Mouse (Mus musculus) liver, embryonic 14.5 days (tissue): ENCODE measurements around the gene Atp5s. TPM values are rescaled to one million over a fixed set of nuclear protein-coding genes. Genes with fewer than 3 reads are reported as not detected.

ENCODE experiments used
- ATAC-seq: fragments of 200-750 bp; cut with Nextera tagmentation; 2 replicates; pipeline ENCODE4 v1.8.0; 2017; ENCODE audit warnings: moderate number of reproducible peaks, mild to moderate bottlenecking, moderate library complexity; ENCODE audit not compliant: insufficient read depth
- DNase-seq, 3 experiments: peaks; one replicate each; pipeline ENCODE4 v3.0.0-alpha.2; 2012 to 2013; ENCODE audit warnings: low read depth in 3 of 3, low spot score in 3 of 3
- H3K27ac ChIP-seq: fragments of 300-500 bp; sonication (generic); 2 replicates; pipeline ENCODE4 v1.5.1; 2014; ENCODE audit warnings: moderate library complexity, mild to moderate bottlenecking, control low read depth, inconsistent platforms
- H3K27me3 ChIP-seq: fragments of 300-500 bp; sonication (generic); 2 replicates; pipeline ENCODE4 v1.6.1; 2014; ENCODE audit warnings: mild to moderate bottlenecking, low read length, moderate library complexity; ENCODE audit not compliant: control insufficient read depth, insufficient read depth
- H3K36me3 ChIP-seq: fragments of 300-500 bp; sonication (generic); replicated peaks from 2 replicates; pipeline ENCODE4 v1.6.1; 2014; ENCODE audit warnings: low read depth; ENCODE audit not compliant: control insufficient read depth, insufficient read depth
- H3K4me1 ChIP-seq, 2 experiments: fragments of 200-500 bp in 1 of 2; fragments of 300-500 bp in 1 of 2; sonication (generic) in 1 of 2; replicated peaks; 2 replicates each; pipeline ENCODE4 v1.6.1; 2012 to 2014; ENCODE audit warnings: antibody characterized with exemption in 1 of 2, inconsistent platforms in 1 of 2, low read length in 1 of 2; ENCODE audit not compliant: control insufficient read depth in 2 of 2, insufficient read depth in 2 of 2
- H3K4me2 ChIP-seq: fragments of 300-500 bp; sonication (generic); 2 replicates; pipeline ENCODE4 v1.6.1; 2014; ENCODE audit warnings: low read depth, mild to moderate bottlenecking, control low read depth, moderate library complexity
- H3K4me3 ChIP-seq, 2 experiments: fragments of 200-500 bp in 1 of 2; fragments of 300-500 bp in 1 of 2; sonication (generic) in 1 of 2; 2 replicates each; pipeline ENCODE4 v1.5.1; 2012 to 2014; ENCODE audit warnings: low read depth in 2 of 2, low read length in 2 of 2, mild to moderate bottlenecking in 2 of 2, control low read depth in 1 of 2, inconsistent platforms in 1 of 2, moderate library complexity in 1 of 2; ENCODE audit not compliant: insufficient read depth in 1 of 2
- H3K9ac ChIP-seq: fragments of 300-500 bp; sonication (generic); replicated peaks from 2 replicates; pipeline ENCODE4 v1.6.1; 2014; ENCODE audit warnings: mild to moderate bottlenecking, control low read depth, moderate library complexity
- H3K9me3 ChIP-seq: fragments of 300-500 bp; sonication (generic); 2 replicates; pipeline ENCODE4 v1.6.1; 2016; ENCODE audit warnings: low read length, mixed read lengths; ENCODE audit not compliant: control insufficient read depth
- CTCF ChIP-seq: IDR thresholded peaks from 2 replicates; pipeline ENCODE4 v1.5.1; 2016; ENCODE audit warnings: antibody characterized with exemption, low read depth, control low read depth
- EP300 ChIP-seq: IDR thresholded peaks from 2 replicates; pipeline ENCODE4 v1.6.1; 2016; ENCODE audit warnings: antibody characterized with exemption, low read depth
- WGBS: fragments of 180-500 bp; shearing (Covaris S2); extraction: QIAGEN DNeasy Blood & Tissue Kit; methylation state at CpG from one replicate; pipeline ENCODE4 v1.1.7; 2014; ENCODE audit not compliant: insufficient replicate concordance; 5-methylcytosine and 5-hydroxymethylcytosine counted together
- polyA plus RNA-seq, 2 experiments: library from polyadenylated mRNA; depleted of rRNA in 1 of 2; stranded (reverse) in 1 of 2; unstranded in 1 of 2; fragments of >200 nt; fragmentation: Nextera tagmentation in 1 of 2; extraction: Ambion mirVana in 1 of 2; gene quantifications; 2 replicates each; pipeline versions ENCODE4 v1.2.1 to v1.2.3; 2012 to 2014

Atp5s gene
- polyA plus RNA-seq, 2 experiments: 12.0 to 20.7 TPM

DNA sequence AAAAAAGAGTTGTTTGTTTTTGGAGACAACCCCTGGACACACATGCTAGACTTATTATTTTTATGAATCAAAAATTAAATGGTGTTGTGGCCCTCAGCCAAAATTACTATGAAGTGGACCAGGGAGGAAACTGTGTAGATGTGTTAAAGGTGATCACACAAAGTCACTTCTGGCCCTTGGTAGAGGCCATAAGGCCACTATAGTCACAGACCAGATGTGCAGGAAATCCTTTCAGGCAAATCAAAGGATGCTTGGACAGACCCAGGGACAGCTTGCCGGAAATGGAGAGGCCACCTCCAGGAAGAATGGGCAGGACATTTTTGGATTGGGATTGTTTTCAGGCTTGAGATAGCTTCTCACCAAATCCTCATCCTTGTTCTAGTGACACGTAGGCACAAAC lies 36.9 kb downstream of the Atp5s start:
- TF ChIP-seq EP300 (no peak), CTCF (no peak)
- no peaks in the 10 kb centered on the region for H3K36me3 ChIP-seq
- no peak overlapping the region for H3K4me3 ChIP-seq
- DNase-seq (no peak), ATAC-seq (no peak)
- H3K9me3 ChIP-seq: no peaks in the 10 kb centered on the region
- H3K27me3 ChIP-seq: no peaks in the 10 kb centered on the region
- H3K4me2 ChIP-seq: no peak overlapping the region
- H3K9ac ChIP-seq: peak overlapping the region; percentile 16; the same call in 1 of the 2 replicates
- 70% methylated on average over 2 of the region's 2 CpGs for WGBS
- H3K27ac ChIP-seq: peak overlapping the region; percentile 36
- peaks cover 48 to 51% of the 10 kb centered on the region in 2 experiments for H3K4me1 ChIP-seq

DNA sequence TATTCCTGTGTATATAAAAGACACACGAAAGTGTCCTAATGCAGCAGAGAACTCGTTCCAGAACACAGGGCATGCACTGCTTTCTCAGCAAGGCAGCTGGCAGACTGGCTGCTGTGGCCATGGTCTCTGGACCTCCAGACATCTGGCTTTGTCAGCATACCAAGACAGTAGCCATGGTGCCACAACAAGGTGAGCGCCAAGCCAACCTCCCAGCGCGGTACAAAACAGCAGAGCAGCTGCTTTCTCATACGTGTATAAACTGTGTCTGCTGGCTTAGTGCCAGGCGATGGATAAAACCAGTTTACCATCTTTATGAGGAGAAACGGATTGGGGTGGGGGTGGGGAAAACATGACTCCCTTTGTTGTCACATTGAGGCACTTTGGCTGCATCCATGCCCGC lies 40.8 kb downstream of the Atp5s start:
- ATAC-seq: no peak
- peaks cover 28 to 45% of the 10 kb centered on the region in 2 experiments for H3K4me1 ChIP-seq
- H3K27ac ChIP-seq: no peak overlapping the region; the same call in 1 of the 2 replicates
- no peak for DNase-seq
- H3K9me3 ChIP-seq: no peaks in the 10 kb centered on the region
- no peak overlapping the region for H3K4me2 ChIP-seq
- TF ChIP-seq EP300: no peak
- TF ChIP-seq CTCF: no peak
- 80% methylated on average over 9 of the region's 9 CpGs for WGBS
- H3K27me3 ChIP-seq: no peaks in the 10 kb centered on the region
- no peak overlapping the region for H3K4me3 ChIP-seq
- H3K36me3 ChIP-seq: no peaks in the 10 kb centered on the region
- H3K9ac ChIP-seq: no peak overlapping the region

DNA sequence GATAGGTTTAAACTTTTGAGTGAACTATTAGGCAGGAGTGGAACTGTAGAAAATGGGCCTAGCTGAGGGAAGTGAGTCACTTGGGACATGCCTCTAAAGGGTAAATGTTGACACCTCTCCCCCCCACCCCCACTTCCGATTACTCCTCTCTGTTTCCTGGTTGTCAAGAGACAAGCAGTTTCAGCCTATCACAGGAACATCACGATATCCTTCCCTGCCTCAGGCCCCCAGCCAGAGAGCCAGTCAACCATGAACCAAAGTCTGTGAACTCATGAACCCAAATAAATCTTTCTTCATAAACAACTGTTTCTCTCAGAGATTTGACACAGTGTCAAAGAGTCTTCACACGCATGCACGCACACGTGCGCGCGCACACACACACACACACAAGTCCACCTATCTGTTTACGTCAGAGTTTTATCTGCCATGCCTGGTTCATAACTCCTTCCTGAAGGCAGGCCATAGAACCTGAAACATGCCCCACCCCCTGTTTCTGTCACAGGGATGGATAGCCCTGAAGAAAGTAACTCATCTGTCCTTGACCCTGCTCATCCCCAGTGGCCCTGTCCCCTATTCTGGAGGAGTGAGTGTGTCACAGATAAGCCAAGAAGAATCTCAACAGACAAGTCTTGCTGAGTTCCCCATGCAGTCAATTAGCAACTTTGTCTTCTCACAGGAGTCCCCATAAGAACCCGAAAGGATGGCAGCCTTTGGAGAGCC lies 41.6 kb downstream of the Atp5s start:
- no peak overlapping the region for H3K4me3 ChIP-seq
- TF ChIP-seq EP300 (no peak), CTCF (no peak)
- H3K27ac ChIP-seq: peak overlapping the region; percentile 25; the same call in 1 of the 2 replicates
- 53% methylated on average over 10 of the region's 10 CpGs for WGBS
- H3K9ac ChIP-seq: no peak overlapping the region; the same call in 1 of the 2 replicates
- H3K4me1 ChIP-seq: peaks cover 23 to 37% of the 10 kb centered on the region in 2 experiments
- H3K9me3 ChIP-seq: no peaks in the 10 kb centered on the region
- H3K36me3 ChIP-seq: no peaks in the 10 kb centered on the region
- ATAC-seq (0 out of 2 replicates have a peak, but pooled peaks have one; percentile 29), DNase-seq (no peak)
- H3K27me3 ChIP-seq: no peaks in the 10 kb centered on the region
- H3K4me2 ChIP-seq: no peak overlapping the region

DNA sequence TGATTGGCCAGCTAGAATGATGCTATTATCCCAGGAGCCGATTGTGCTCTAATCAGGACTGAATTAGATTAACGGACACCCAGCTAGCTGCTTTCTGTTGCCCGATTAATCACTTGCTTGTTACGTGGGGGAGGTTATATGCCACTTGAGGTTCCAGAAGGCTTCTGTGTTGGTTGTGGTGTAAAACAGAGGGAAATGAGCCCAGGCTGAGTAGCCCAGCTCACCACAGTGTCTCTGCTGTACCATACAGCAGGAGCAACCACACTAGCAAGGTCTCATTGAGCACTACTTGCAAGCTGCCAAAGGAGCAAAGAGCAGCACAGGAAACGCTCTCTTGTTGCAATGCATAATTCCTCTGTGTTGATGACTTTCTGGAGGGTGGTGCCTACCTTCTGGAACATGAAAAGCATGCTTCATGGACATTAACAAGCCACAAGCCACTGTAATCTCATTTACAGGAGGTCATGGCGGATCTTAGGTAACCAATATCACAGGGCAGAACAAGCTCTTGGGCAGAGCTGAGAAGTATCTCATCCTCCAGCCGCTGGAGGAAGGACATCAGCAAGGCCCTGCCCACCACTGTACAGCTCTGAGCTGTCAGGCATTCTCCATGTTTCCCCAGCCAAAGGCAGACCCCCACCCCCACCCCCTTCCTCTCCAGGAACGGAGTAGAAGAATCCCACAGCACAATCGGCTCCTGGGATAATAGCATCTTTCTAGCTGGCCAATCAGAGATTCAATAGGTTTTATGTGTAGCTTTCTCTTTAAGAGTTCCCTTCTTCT lies 42.9 kb downstream of the Atp5s start:
- Histone ChIP-seq H3K4me3 (no peak overlapping the region), H3K9ac (peak overlapping the region; percentile 23; the same call in 1 of the 2 replicates), H3K9me3 (no peaks in the 10 kb centered on the region), H3K4me1 (peaks cover 20 to 40% of the 10 kb centered on the region in 2 experiments), H3K27me3 (no peaks in the 10 kb centered on the region), H3K27ac (peak overlapping the region; percentile 18; the same call in 1 of the 2 replicates), H3K36me3 (no peaks in the 10 kb centered on the region), H3K4me2 (no peak overlapping the region)
- WGBS: 49% methylated on average over 9 of the region's 9 CpGs
- ATAC-seq (no peak; the same call in 1 of the 2 replicates), DNase-seq (no peak)
- no peak for TF ChIP-seq CTCF

DNA sequence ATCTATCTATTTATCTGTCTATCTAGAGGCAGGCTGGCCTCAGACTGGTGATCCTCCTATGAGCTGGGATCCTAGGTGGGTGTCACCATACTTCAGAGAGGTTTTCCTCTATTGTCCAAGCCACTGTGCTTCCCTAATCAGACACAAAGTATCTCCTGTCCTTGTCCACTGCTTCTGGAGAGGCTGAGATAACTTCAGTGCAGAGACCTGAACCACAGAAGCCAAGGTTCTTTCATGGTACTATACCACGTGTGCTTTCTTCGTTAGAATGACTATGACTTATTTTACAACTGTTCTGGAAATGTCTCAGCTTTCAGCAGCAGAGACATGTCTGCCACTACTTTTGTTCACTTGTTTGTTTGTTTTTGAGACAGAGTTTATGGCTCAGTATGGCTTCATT lies 44.1 kb downstream of the Atp5s start:
- no peaks in the 10 kb centered on the region for H3K36me3 ChIP-seq
- H3K4me1 ChIP-seq: peaks cover 17 to 32% of the 10 kb centered on the region in 2 experiments
- WGBS: 15% methylated on average over 2 of the region's 2 CpGs
- no peak overlapping the region for H3K4me2 ChIP-seq
- H3K27me3 ChIP-seq: no peaks in the 10 kb centered on the region
- H3K27ac ChIP-seq: peak overlapping the region; percentile 25; the same call in 1 of the 2 replicates
- H3K4me3 ChIP-seq: no peak overlapping the region
- H3K9me3 ChIP-seq: no peaks in the 10 kb centered on the region
- DNase-seq (no peak), ATAC-seq (peak; percentile 45; the same call in 1 of the 2 replicates)
- no peak overlapping the region; the same call in 1 of the 2 replicates for H3K9ac ChIP-seq
- no peak for TF ChIP-seq CTCF
- TF ChIP-seq EP300: no peak; the same call in 1 of the 2 replicates
